Mouse (Mus musculus) thymus, postnatal 25 days (tissue): Measurements from ENCODE around the gene Mgea5.

ENCODE experiments used
- DNase-seq: peaks from one replicate; pipeline ENCODE4 v3.0.0; 2022

Gene Mgea5

GRCm38 (mm10) chr19:45725677-45726277 is 57.9 kb downstream of the Mgea5 start:
- DNase-seq: no peak

GRCm38 (mm10) chr19:45722188-45722587 is 61.4 kb downstream of the Mgea5 start:
- no peak for DNase-seq

- DNase-seq: no peak
Observed at GRCm38 (mm10) chr19:45718286-45718685, 65.4 kb downstream of the Mgea5 start.

GRCm38 (mm10) chr19:45717493-45718220 is 66.0 kb downstream of the Mgea5 start:
- no peak for DNase-seq

GRCm38 (mm10) chr19:45708704-45709103 is 74.9 kb downstream of the Mgea5 start:
- DNase-seq: no peak
